Comparison of ENCODE assay signal across 18 mouse cellular contexts in genomic region chr12:5330496-5331070, GRCm38 (mm10).
"Had no signal": no experiment of that assay in that cellular context is flagged by ENCODE, and none has a peak within 500 bp of the region (broad histone marks: within the 10 kb centered on the region; RNA-seq: fewer than 3 reads in every experiment).

No protein-coding gene starts in this region.

- H3K27me3 ChIP-seq: limb, embryonic 13.5 days; liver, embryonic 12.5 days; liver, embryonic 15.5 days; lung, embryonic 15.5 days; midbrain, embryonic 12.5 days; midbrain, embryonic 15.5 days; neural tube, embryonic 12.5 days; neural tube, embryonic 15.5 days; stomach, embryonic 15.5 days had no signal

- ATAC-seq: liver, embryonic 12.5 days; midbrain, embryonic 15.5 days had no signal

- DNase-seq: kidney, postnatal 36 days; left cerebral cortex, postnatal 4 days; liver; lung, adult 18-20 months; lung, postnatal 10 days; lung, postnatal 4 days; right cerebral cortex, postnatal 25 days; spleen, adult 18-20 months; thymus, postnatal 25 days had no signal
